Mouse (Mus musculus) embryonic fibroblast, embryonic 13.5 days (primary cell): Measurements from ENCODE around the gene Calm3.

ENCODE experiments used
- CTCF ChIP-seq: IDR thresholded peaks from 2 replicates; pipeline ENCODE4 v1.5.1; 2011; ENCODE audit warnings: mild to moderate bottlenecking, control low read depth, low read length, moderate library complexity, borderline replicate concordance; ENCODE audit not compliant: insufficient read depth
- POLR2A ChIP-seq: IDR thresholded peaks from 2 replicates; pipeline ENCODE4 v1.6.1; 2011; ENCODE audit warnings: low read depth, mild to moderate bottlenecking, control low read depth, low read length, moderate library complexity

DNA sequence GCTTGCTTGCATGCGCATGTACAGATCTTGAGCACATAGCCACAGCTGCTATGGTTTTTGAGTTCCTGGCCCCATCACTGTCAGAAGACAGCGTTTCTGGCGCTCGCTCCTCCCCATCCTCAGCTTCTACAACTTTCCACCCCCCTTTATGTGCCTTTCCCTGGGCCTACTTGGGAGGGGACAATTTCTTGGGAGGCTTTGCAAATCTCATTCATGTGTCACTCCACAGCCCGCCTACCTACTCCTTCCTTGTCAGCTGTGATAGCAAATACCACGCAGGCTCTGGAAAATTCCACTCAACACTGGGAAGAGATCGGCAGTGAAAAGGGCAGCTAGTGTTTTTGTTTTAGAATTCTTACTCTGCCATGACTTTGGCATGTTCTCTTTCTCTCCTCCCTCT is 16.4 kb upstream of the Calm3 start:
- TF ChIP-seq POLR2A = no peak
- no peak for TF ChIP-seq CTCF
